Mouse (Mus musculus): Measurements from ENCODE around the gene Cmbl.

- TF ChIP-seq POLR2A (IDR thresholded peaks at IDR 0.05; ENCODE audit: borderline replicate concordance, low read depth, low read length) = no peak
- no peak for TF ChIP-seq CTCF (IDR thresholded peaks at IDR 0.05; ENCODE audit: low read depth, low read length)
Measured at GRCm38 (mm10) chr15:31567431-31567830, 2.2 kb downstream of the Cmbl start.

All from bone marrow macrophage, adult 2 months (primary cell).